Mouse (Mus musculus): ENCODE measurements around the gene Pex11a.

DNA sequence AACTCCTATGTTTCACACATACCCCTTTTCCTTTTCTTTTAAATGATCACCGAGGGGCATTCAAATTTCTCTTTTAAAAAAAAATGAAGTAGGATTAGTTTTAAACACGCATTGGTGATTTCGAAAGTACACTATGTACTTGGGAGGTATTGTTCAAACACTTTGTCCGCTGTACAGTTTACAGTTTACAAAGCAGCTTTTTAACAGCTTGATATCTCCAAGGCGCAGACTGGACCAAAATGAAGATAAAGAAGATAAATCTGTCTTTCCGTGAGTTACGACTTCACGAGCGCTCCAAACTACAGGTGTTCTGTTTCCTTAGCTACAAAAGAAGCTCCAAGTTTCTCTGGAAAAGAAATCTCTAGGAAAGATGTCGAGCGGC lies 663 bp downstream of the Pex11a start:
- no peak for TF ChIP-seq POLR2A (IDR thresholded peaks at IDR 0.05; ENCODE audit: low read depth, low read length)
- no peak for TF ChIP-seq CTCF (IDR thresholded peaks at IDR 0.05; ENCODE audit: borderline replicate concordance, insufficient read depth, low read length)
